Mouse (Mus musculus) urinary bladder, postnatal 10 days (tissue): ENCODE data around the gene Tgfb2.

Experiments
- DNase-seq: peaks from one replicate; pipeline ENCODE4 v3.0.0; 2022; ENCODE audit warnings: low spot score

The Tgfb2 gene

DNA sequence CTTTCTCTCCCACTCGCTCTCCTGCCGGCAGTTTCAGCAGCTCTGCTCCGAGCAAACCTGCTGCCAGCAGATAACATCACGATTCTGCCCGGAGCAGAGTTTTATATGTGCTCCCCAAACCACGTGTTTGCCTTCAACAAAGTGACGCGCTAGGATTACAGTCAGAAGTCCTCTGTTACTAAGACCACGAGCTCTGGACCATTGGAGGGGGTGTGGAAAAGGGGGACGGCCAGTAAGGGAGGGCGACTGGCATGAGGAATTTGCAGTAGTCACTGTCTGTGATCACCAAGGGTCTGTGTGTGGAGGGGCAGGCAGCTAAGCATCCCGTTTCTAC lies at the start of gene Tgfb2:
TSS of gene Tgfb2 (minus strand) at position 75 of the 334 bp plus-strand sequence.
- no peak for DNase-seq

DNA sequence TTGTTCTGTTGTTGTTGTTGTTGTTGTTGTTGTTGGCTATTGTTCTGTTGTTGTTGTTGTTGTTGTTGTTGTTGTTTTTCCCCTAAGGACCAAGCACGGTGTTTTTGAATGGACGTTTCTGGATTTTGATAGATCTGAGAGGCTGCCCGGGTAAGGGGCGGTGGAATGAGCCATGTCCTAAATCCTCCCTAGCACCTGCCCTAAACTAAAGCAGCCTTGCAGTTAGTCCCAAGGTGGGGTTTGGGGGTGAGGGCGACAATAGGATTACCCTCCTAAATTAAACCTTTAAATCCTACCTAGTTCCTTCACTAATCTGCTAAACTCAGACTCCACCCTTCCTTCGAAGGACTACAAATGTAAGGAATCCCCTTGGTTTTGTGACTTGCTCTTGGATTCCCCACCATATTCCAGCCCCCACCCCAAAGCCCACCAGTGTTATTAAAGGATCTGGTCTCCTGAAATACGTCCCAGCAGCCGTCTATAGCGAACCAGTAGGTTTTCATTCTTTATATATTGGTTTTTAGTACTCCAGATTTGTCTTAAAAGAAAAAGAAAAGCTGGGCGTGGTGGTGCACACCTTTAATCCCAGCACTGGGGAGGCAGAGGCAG lies 44.0 kb upstream of the Tgfb2 start:
- no peak for DNase-seq

DNA sequence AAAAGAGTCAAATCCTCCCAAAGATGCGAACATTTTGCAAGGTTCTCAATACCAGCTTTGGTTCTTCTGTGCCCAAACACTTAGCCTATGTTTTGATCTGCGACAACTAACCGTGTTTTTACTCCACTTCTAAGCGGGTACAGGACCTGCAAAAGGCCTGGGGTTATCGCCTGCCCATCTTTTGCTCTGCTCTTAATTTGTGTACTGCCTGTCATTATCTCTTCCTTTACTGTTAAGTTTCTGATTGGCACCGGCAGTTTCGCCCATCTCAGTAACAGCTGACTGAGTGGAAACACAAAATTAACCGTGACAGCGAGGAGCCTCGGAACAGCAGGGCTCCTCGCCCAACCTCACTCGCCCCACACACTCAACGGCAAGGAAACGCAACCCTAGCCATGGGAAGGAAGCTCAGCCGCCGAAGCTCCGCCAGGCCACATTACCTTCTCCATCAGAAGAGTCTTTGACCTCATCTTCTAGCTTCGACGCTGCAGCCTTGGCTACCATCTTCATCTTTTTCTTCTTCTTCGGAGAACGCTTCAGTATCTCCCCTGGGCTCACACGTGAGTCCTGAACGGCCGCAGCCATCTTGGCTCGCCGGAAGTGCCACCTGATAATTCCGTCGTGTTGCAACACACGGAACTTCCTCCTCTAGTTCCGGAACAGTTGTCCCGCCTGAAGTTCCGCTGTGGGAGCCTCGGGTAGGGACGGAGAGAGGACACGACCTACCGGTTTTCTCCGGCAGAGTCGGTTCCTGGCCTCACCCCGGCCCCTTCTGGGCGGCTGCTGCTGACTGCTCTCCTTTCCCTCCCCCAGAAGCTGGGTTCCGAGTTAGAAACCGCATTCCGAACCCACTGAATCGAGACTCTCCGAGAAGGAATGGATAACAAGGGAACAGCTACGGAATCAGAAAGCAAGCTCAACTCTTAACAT lies 43.2 kb upstream of the Tgfb2 start, which contains the start of gene Rrp15:
TSS of gene Rrp15 (minus strand) at position 635 of the 930 bp plus-strand sequence.
- DNase-seq: peak; percentile 48

DNA sequence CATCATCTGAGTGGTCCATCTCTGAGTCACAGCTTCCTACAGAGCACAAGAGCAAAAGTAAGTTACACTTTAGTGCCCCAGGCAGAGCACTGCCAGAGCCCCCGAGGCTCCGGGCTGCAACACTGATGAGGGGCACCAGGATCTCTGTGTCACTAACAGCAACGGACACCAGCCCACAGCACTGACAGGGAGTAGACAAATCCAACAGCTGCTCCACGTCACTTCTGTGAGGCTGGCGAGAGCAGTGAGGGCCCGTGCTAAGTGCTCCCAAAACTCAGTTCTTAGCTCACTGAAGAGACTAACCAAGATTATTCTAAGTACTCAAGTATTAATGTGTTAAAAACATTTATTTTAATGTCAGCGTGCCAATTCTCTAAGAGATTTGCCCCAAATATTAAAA lies 34.0 kb upstream of the Tgfb2 start:
- DNase-seq: no peak

DNA sequence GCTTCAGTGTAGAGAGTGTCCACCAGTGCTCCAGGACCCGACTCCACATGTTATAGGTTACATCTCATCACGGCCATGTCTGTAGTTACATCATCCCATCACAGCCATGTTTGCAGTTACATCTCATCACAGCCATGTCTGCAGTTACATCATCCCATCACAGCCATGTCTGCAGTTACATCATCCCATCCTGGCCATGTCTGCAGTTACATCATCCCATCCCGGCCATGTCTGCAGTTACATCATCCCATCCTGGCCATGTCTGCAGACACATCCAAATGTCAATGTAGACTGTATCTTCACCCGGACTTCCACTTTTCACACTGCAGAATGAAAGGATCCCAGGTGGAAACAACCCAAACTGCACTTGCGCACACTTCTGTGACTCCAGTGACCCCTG lies 29.7 kb upstream of the Tgfb2 start:
- DNase-seq: no peak

DNA sequence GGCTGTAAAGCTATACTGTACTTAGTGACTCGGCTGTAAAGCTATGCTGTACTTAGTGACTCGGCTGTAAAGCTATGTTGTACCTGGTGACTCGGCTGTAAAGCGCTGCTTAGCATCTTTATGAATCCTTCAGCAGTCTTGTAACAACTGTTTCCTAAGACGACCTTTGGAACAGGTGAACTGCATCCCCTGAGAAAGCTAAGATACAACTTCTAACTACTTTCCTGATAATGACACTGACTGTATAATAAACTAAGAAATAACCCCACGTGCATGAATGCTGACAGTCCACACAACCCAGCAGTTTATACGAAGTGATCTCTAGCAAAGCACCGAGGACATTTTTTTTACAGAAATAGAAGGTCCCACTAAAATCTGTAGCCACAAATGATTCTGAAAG lies 27.3 kb upstream of the Tgfb2 start:
- no peak for DNase-seq

DNA sequence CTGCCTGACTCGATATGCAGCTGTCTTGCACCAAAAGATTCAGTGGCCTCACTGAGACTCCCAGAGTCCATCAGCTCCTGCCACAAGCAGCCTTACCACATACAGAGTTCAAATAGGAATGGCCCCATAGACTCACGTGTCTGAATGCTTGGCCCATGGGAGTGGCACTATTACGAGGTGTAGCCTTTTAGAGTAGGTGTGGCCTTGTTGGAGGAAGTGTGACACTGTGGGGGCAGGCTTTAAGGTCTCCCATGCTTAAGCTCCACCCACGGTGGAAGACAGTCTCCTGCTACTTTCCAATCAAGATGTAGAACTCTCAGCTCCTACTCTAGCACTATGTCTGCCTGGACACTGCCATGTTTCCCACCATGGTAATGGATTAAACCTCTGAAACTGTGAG lies 23.0 kb upstream of the Tgfb2 start:
- no peak for DNase-seq

DNA sequence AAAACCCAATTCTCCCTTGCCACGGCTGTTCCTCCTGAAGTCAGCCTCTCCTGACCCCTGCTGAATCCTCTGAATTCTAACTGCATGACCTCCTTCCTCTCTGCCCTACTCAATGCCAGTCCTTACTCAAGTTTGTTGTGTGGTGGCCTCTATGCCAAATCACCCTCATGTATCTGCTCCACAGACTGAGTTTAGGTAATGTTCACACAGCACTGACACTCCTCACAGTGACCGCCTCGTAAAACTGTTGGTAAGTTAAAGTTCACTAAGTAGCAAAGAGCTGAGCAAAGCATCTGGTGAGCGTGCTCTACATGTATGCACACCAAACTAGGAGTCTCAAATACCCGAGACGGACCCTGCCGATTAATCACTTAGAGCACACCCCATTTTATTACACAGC lies 20.3 kb upstream of the Tgfb2 start:
- no peak for DNase-seq

DNA sequence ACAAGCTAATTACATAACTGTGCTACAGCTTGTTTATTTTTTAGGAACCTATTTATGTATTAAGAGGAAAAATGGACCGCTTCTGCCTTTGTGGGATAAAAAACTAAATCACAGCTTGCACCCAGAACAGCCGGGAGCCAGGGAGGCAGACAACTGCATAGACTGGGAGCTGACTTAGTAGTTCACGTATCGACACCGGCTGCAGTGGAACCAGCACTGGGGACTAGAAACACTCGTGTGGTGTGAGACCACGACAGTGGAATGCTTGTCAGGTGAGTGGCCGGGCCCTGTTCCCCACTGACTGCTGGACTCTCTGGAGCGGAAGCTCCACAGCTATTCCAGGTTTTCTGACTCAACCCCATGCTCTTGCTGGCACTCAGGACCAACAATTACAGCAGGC lies 16.5 kb upstream of the Tgfb2 start:
- no peak for DNase-seq

DNA sequence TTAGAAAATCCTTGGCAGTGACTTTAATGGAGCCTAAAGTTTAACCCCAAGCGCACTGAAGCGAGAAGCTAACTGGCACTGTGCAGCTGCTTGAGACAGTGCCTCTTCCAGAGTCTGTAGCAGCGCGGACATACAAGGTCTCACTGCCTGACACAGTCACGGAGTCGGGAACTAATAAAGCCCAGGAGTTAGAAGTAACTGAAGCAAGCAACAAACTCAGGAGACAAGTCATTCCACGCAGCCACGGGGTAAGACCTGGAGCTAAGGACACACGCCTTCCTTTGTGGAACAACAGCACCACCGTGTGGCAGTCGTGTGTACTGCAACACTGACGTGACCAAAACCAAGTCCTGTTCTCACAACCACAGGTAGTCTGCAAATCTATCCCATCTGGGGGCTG lies 16.1 kb upstream of the Tgfb2 start:
- peak; percentile 62 for DNase-seq

DNA sequence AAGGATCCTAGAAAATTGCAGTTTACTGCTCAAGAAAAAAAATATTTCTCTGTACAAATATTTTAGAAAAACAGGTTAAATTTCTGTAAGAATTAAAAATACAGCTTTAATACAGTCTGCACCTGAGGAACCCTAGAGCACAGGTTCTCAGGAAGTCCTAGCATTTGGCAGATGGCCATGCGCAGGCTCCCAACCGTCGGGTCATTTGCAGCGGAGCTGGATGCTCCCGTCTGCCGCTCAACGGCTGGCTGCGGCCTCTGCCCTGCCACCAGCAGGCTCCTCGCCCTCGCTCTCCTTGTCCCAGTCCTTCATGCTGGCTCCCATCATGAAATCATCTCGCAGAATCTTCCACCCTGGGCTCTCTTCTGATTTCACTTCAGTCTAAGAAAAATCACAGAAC lies 15.4 kb upstream of the Tgfb2 start:
- DNase-seq: no peak

DNA sequence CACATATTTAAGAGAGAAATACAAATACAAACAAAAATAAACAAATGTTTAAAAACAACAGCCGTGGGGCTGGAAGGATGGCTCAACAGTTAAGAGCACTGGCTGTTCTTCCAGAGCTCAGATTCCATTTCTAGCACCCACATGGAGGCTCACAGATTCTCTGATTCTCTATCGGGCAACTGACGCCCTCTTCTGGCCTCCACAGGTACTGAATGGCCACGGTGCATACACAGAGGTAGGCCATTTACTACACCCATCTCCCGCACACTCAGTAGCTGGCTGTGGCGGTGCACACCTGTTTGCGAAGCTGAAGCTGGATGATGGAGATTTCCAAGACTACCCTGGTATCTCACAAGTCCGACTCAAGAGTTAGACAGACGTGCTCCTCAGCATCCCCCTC lies 13.9 kb upstream of the Tgfb2 start:
- no peak for DNase-seq

DNA sequence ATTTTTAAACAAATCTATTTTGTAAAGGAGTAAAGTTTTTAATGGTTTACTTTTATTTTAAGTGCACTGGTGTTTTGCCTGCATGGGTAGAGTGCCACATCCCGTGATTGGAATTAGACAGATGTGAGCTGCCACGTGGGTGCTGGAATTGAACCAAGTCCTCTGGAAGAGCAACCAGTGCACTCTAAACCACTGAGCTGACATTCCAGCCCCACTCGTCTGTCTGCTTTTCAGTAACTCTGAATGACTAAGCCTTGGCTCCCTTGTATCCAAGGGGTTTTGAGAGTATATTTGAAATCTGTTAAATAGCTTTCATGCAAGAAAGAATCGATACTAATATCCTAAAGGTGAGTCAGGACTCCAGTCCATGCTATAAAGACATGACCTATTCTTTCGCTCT lies 13.1 kb upstream of the Tgfb2 start:
- DNase-seq: no peak

DNA sequence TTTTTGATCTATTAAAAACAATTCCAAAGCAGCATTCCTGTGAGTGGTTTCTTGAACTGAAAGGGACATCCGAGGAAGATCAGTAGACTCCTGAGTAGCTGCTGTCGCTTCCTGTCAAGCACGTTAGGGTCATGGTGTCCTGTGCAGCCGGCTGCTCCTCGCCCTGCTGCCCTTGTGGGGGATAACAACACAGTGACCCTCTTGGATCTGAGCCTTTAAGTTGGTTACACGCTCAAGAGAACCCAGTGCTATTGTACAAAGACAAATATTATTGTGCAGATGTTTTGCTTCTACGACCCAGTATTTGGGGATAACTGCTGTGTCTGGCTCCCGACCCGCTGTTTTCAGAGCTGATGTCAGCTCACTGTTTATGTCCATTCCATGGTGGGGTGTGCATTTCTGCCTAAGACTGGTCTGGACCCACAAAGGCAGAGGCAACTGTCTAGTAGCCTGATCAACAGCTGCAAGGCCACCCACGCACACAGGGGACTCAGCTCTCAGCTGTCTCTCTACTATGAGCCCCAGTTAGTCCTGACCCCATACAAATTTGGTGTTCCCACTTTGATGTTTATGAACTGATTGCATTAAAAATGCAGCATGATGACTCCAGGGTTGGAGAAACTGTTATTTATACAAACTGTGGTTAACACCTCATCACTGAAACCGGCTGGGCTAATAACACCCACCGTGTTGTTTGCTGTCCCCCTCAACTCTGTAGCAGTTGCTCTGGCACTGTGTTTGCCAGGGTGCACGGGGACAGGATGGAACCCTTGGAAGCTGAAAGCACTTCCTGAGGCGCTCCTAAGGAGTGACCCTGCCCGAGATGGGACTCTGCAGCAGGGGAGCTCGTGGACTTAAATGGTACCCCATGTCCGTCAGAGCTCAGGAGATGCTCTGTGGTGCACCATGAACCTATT lies 9.4 kb upstream of the Tgfb2 start:
- DNase-seq: no peak

DNA sequence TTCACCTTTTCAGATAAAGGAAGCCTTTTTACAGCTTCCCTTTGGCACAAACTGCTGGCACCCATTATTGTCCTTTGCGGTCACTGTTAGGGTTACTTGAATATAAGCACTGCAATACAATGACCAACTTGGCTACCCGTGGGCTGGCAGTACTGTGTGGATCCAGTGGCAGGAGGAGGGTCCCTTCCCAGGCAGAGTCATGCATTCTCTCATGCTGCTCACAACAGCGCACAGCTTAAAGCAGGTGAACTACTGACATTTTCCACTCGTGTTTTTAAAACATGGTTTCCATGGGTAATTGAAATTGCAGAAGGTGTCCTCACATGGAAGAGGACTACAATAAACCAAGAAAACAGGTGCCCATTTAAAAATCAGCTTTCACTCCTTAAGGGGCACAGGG lies 8.4 kb upstream of the Tgfb2 start:
- DNase-seq: no peak

DNA sequence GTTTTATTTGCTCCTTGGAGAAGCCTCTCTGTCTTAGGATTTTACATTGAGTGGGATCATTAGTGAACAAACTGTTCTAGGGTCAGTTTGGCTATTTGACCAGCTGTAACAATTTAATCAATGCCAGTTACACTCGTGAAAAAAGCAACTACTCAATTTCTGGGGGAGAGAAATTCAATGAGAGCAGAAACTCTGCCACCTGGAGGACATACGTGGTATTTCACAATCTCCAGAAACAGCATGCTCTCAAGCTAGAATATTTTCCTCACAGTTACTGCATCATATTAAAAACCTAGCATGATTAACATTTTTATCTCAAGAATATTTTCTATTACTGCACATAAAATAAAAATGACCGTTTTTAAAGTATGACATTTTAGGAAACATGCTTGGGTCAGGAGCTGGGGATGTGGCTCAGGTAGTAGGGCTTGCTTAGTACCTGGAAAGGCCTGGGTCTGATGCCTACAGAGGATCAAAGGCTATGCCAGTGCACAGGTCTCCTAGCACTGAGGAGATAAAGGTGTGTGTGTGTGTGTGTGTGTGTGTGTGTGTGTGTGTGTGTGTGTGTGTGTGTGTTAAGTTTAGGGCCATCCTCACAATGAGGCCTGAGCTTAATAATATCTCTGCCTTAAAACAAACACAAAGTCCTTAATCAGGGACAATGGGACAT lies 7.1 kb upstream of the Tgfb2 start:
- no peak for DNase-seq

DNA sequence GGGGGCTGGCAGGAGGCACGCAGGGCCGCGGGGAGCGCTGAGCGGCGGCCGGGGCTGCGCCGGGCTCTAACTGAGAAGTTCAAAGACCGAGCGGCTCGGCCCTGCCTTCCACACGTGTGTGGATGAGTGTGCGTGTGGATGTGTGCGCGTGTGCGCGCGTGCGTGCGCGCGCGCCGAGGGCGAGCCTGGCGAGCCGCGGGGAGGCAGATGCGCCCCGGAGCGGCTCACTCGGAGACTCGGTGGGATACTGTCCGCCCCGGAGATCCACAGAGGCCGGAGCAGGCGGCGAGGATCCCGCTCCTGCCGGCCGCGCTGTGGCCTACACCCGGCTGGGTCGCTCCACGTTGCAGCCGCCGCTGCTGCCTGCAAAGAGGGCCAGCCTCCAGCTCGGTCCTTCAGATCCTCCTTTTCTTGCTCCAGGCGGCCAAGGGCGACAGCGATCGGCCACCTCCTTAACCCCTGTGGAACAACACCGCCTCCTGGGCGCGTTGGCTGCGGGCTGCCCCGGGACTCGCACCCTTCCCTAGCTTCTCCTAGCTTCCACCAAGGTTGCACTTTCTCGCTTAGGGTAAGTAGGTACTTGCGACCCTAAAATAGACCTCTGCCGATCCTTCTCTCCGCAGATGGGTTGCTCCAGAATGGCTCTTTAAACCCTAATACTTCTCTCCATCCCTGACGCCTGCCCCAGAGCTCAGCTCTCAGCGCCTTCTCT lies 430 bp downstream of the Tgfb2 start:
- no peak for DNase-seq

DNA sequence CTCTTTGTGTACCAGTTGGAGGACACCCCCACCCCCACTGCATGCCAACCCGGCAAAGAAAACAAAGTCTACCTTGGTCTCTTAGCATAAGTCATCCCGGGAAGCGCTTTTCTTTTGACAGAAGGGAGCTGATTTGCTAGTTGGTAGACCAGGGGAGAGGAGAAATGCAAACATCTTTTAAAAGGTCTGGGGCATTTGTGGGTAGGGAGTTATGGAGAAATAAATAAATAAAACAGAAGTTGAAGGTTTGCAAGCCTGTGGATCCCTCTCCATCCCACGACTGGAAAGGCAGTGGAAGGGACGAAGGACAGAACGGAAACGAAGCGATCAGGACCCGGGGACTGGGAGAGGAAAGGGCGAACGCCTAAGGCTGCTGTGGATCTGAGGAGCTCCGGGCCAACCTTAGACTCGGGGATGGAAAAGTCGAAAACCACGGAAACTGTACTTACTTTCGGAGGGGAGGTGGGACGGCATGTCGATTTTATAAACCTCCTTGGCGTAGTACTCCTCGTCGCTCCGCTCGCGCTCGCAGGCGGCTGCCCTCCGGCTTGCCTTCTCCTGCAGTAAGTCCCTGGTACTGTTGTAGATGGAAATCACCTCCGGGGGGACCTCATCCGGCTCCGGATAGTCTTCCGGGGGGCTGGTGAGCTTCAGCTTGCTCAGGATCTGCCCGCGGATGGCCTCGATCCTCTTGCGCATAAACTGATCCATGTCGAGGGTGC lies 1.6 kb downstream of the Tgfb2 start:
- no peak for DNase-seq

DNA sequence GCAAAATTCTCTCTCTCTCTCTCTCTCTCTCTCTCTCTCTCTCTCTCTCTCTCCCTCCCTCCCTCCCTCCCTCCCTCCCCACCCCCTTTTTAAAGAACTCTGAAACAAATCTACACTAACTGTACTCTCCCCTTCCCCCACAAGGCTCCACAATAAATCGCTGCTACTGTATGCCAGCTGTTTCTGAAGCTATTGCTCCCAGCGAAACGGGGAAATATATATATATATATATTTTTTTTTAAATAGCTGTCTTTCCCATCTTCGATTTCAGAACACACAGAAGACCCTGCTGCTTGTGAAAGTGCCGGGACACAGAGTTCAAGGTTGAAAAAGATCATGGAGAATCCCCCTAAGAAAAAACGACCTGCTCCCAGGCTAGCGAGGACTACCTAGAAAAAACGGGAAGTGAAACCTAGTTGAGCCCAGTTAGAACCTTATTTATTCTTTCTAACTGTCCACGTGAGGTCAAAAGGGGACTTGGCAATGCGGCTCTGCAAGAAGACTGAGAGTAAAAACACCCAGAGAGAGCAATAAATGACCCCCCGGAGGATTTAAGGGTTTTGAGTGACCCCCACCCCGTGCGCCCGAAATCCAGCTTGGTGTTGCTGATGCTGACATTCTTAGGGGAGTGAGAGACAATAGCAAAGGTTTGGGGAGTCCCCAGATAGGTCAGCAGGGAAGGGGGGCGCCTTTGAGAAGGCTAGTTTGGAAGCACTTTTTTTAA lies 2.4 kb downstream of the Tgfb2 start:
- no peak for DNase-seq
